Mouse (Mus musculus) CH12.LX (cell line): Measurements from ENCODE around the gene Cpa3. TPM values are rescaled to one million over a fixed set of nuclear protein-coding genes. Genes with fewer than 3 reads are reported as not detected.

Experiments used
- DNase-seq: peaks from one replicate; pipeline ENCODE4 v3.0.0-alpha.2; 2013; ENCODE audit errors: extremely low read depth
- H3K27ac ChIP-seq: 2 replicates; pipeline ENCODE4 v1.5.1; 2012; ENCODE audit warnings: low read depth, mild to moderate bottlenecking, control low read depth, moderate library complexity; ENCODE audit not compliant: insufficient read depth
- H3K27me3 ChIP-seq: replicated peaks from 2 replicates; pipeline ENCODE3; 2012; ENCODE audit warnings: inconsistent platforms
- H3K36me3 ChIP-seq, 2 experiments: replicated peaks in 1 of 2; 2 replicates each; pipeline versions ENCODE3 to v1.6.1; 2012; ENCODE audit warnings: inconsistent platforms in 1 of 2, low read length in 1 of 2, mild to moderate bottlenecking in 1 of 2, mixed read lengths in 1 of 2, moderate library complexity in 1 of 2; ENCODE audit not compliant: control insufficient read depth in 1 of 2, insufficient read depth in 1 of 2
- H3K4me1 ChIP-seq, 2 experiments: 2 replicates each; pipeline ENCODE4 v1.6.1; 2012; ENCODE audit warnings: inconsistent platforms in 1 of 2, moderate library complexity in 1 of 2; ENCODE audit not compliant: insufficient read depth in 2 of 2, control insufficient read depth in 1 of 2
- H3K4me2 ChIP-seq: 2 replicates; pipeline ENCODE4 v1.6.1; 2012; ENCODE audit warnings: low read depth, mild to moderate bottlenecking, control low read depth; ENCODE audit not compliant: poor library complexity, insufficient read depth, severe bottlenecking
- H3K4me3 ChIP-seq, 3 experiments: fragments of 150-350 bp in 1 of 3; sonication (generic) in 1 of 3; replicated peaks in 1 of 3; 2 replicates each; pipeline versions ENCODE3 to v1.5.1; 2011 to 2012; ENCODE audit warnings: low read depth in 2 of 3, low read length in 2 of 3, mild to moderate bottlenecking in 2 of 3, moderate library complexity in 2 of 3, control low read depth in 1 of 3, improper control_type of control experiment in 1 of 3, inconsistent platforms in 1 of 3, mixed read lengths in 1 of 3; ENCODE audit not compliant: poor library complexity in 1 of 3
- H3K79me2 ChIP-seq: replicated peaks from 2 replicates; pipeline ENCODE4 v1.6.1; 2012; ENCODE audit warnings: mild to moderate bottlenecking, moderate library complexity; ENCODE audit not compliant: control insufficient read depth, poor library complexity, insufficient read depth, severe bottlenecking; ENCODE audit errors: extremely low read depth
- H3K9ac ChIP-seq: 2 replicates; pipeline ENCODE4 v1.6.1; 2012; ENCODE audit warnings: low read depth, mild to moderate bottlenecking, control low read depth, moderate library complexity; ENCODE audit not compliant: insufficient read depth
- H3K9me3 ChIP-seq: replicated peaks from 2 replicates; pipeline ENCODE3; 2012; ENCODE audit warnings: low read length, inconsistent platforms, mixed read lengths
- CHD2 ChIP-seq: IDR thresholded peaks from 2 replicates; pipeline ENCODE4 v1.6.1; 2011; ENCODE audit warnings: low read length, improper control_type of control experiment
- CTCF ChIP-seq, 2 experiments: IDR thresholded peaks in 1 of 2; conservative IDR thresholded peaks in 1 of 2; 2 replicates each; pipeline ENCODE4 v1.5.1; 2011 to 2012; ENCODE audit warnings: low read depth in 2 of 2, low read length in 2 of 2, improper control_type of control experiment in 1 of 2, inconsistent platforms in 1 of 2, mild to moderate bottlenecking in 1 of 2, moderate library complexity in 1 of 2
- E2F4 ChIP-seq: IDR thresholded peaks from 2 replicates; pipeline ENCODE4 v1.6.1; 2011; ENCODE audit warnings: low read depth, low read length, improper control_type of control experiment; ENCODE audit not compliant: insufficient replicate concordance
- ELF1 ChIP-seq: IDR thresholded peaks from 2 replicates; pipeline ENCODE4 v1.6.1; 2014; ENCODE audit warnings: low read depth, mild to moderate bottlenecking, inconsistent platforms, low read length, improper control_type of control experiment
- EP300 ChIP-seq: IDR thresholded peaks from 2 replicates; pipeline ENCODE4 v1.6.1; 2011; ENCODE audit warnings: low read length, improper control_type of control experiment
- ETS1 ChIP-seq: conservative IDR thresholded peaks from 2 replicates; pipeline ENCODE4 v1.6.1; 2012; ENCODE audit warnings: low read depth, mild to moderate bottlenecking, inconsistent platforms, low read length, improper control_type of control experiment, moderate library complexity
- GABPA ChIP-seq: IDR thresholded peaks from 2 replicates; pipeline ENCODE4 v1.6.1; 2012; ENCODE audit warnings: low read depth, low read length, improper control_type of control experiment, inconsistent platforms; ENCODE audit not compliant: insufficient replicate concordance
- IRF4 ChIP-seq: IDR thresholded peaks from 2 replicates; pipeline ENCODE4 v1.6.1; 2014; ENCODE audit warnings: low read depth, mild to moderate bottlenecking, inconsistent platforms, low read length, improper control_type of control experiment
- JUND ChIP-seq: conservative IDR thresholded peaks from 2 replicates; pipeline ENCODE4 v1.6.1; 2011; ENCODE audit warnings: low read depth, low read length, improper control_type of control experiment
- KAT2A ChIP-seq: IDR thresholded peaks from 2 replicates; pipeline ENCODE4 v1.6.1; 2012; ENCODE audit warnings: low read length, improper control_type of control experiment, inconsistent platforms; ENCODE audit not compliant: insufficient replicate concordance
- MAFK ChIP-seq: IDR thresholded peaks from 2 replicates; pipeline ENCODE4 v1.6.1; 2011; ENCODE audit warnings: low read length, improper control_type of control experiment; ENCODE audit not compliant: insufficient replicate concordance
- MAX ChIP-seq: IDR thresholded peaks from 2 replicates; pipeline ENCODE4 v1.6.1; 2011; ENCODE audit warnings: low read length, improper control_type of control experiment
- MAZ ChIP-seq: IDR thresholded peaks from 2 replicates; pipeline ENCODE4 v1.6.1; 2012; ENCODE audit warnings: low read depth, mild to moderate bottlenecking, inconsistent platforms, low read length, improper control_type of control experiment, moderate library complexity
- MYC ChIP-seq: IDR thresholded peaks from 2 replicates; pipeline ENCODE4 v1.6.1; 2011; ENCODE audit warnings: low read depth, mild to moderate bottlenecking, improper control_type of control experiment, low read length
- PAX5 ChIP-seq: IDR thresholded peaks from 2 replicates; pipeline ENCODE4 v1.6.1; 2012; ENCODE audit warnings: low read length, inconsistent platforms, mixed read lengths
- POLR2AphosphoS2 ChIP-seq: IDR thresholded peaks from 2 replicates; pipeline ENCODE4 v1.6.1; 2011; ENCODE audit warnings: low read depth, low read length, improper control_type of control experiment
- RAD21 ChIP-seq: IDR thresholded peaks from 2 replicates; pipeline ENCODE4 v1.6.1; 2011; ENCODE audit warnings: low read depth, mild to moderate bottlenecking, low read length, improper control_type of control experiment, moderate library complexity
- RCOR1 ChIP-seq: conservative IDR thresholded peaks from 2 replicates; pipeline ENCODE4 v1.6.1; 2012; ENCODE audit warnings: low read depth, mild to moderate bottlenecking, inconsistent platforms, low read length, improper control_type of control experiment
- SIN3A ChIP-seq: IDR thresholded peaks from 2 replicates; pipeline ENCODE4 v1.6.1; 2012; ENCODE audit warnings: low read length, improper control_type of control experiment, inconsistent platforms
- SMC3 ChIP-seq: IDR thresholded peaks from 2 replicates; pipeline ENCODE4 v1.6.1; 2011; ENCODE audit warnings: low read depth, low read length, improper control_type of control experiment
- TCF12 ChIP-seq: IDR thresholded peaks from 2 replicates; pipeline ENCODE4 v1.6.1; 2014; ENCODE audit warnings: low read depth, mild to moderate bottlenecking, inconsistent platforms, low read length, improper control_type of control experiment
- USF1 ChIP-seq: IDR thresholded peaks from 2 replicates; pipeline ENCODE4 v1.6.1; 2014; ENCODE audit warnings: low read depth, mild to moderate bottlenecking, inconsistent platforms, low read length, improper control_type of control experiment
- USF2 ChIP-seq: conservative IDR thresholded peaks from 2 replicates; pipeline ENCODE4 v1.6.1; 2011; ENCODE audit warnings: low read depth, low read length, improper control_type of control experiment
- ZC3H11A ChIP-seq: IDR thresholded peaks from 2 replicates; pipeline ENCODE4 v1.6.1; 2012; ENCODE audit warnings: low read depth, mild to moderate bottlenecking, inconsistent platforms, low read length, improper control_type of control experiment
- ZNF384 ChIP-seq: IDR thresholded peaks from 2 replicates; pipeline ENCODE4 v1.6.1; 2012; ENCODE audit warnings: low read depth, low read length, improper control_type of control experiment, inconsistent platforms
- dilution Hi-C: fragments of 300-500 bp; cut with MboI; formaldehyde crosslinking; loops from 2 replicates; pipeline ENCODE4 v1.14.3; 2020; ENCODE audit warnings: low sequenced_read_pairs; ENCODE audit not compliant: extremely low pct_unique_long_range_greater_than_20kb, extremely low pct_ligation_motif_present
- in situ Hi-C: fragments of 300-500 bp; cut with MboI; formaldehyde crosslinking; loops from 3 replicates; pipeline ENCODE4 v1.14.3; 2019; ENCODE audit warnings: low sequenced_read_pairs, low pct_ligation_motif_present, low pct_unique_long_range_greater_than_20kb, mixed read lengths
- polyA plus RNA-seq: library from polyadenylated mRNA; unstranded; fragments of >175 nt; gene quantifications from 2 replicates; pipeline ENCODE4 v1.2.1, GENCODE M21; 2012; ENCODE audit warnings: low read depth; ENCODE audit not compliant: insufficient read length
- total RNA-seq, 2 experiments: library from RNA; depleted of rRNA; stranded (reverse); fragments of 300-350 nt in 1 of 2; fragments of >200 nt in 1 of 2; gene quantifications; 2 replicates each; pipeline ENCODE4 v1.2.3; 2012 to 2014

Cpa3 gene
- total and polyA plus RNA-seq, 3 experiments = not detected

GRCm38 (mm10) chr3:20225429-20225828, 16.6 kb downstream of the Cpa3 start:
- Histone ChIP-seq H3K27me3 (no peaks in the 10 kb centered on the region), H3K9me3 (no peaks in the 10 kb centered on the region), H3K27ac (no peak overlapping the region), H3K36me3 (no peaks in the 10 kb centered on the region), H3K4me1 (peaks cover 5 to 8% of the 10 kb centered on the region in 2 experiments; a peak in 2 of 4 replicates), H3K4me2 (no peak overlapping the region), H3K9ac (no peak overlapping the region), H3K79me2 (no peaks in the 10 kb centered on the region), H3K4me3 (no peak overlapping the region)
- TF ChIP-seq ZC3H11A (no peak), ZNF384 (no peak), KAT2A (no peak), MAFK (no peak), CTCF (conservative IDR thresholded peaks at IDR 0.05 in 1 of 2, IDR thresholded peaks at IDR 0.05 in 1 of 2; ENCODE audit: low read depth in 2 of 2, low read length in 2 of 2) (no peak)
- DNase-seq = no peak
- in situ Hi-C loops (no loop called here), dilution Hi-C loops (no loop called here)

DNA sequence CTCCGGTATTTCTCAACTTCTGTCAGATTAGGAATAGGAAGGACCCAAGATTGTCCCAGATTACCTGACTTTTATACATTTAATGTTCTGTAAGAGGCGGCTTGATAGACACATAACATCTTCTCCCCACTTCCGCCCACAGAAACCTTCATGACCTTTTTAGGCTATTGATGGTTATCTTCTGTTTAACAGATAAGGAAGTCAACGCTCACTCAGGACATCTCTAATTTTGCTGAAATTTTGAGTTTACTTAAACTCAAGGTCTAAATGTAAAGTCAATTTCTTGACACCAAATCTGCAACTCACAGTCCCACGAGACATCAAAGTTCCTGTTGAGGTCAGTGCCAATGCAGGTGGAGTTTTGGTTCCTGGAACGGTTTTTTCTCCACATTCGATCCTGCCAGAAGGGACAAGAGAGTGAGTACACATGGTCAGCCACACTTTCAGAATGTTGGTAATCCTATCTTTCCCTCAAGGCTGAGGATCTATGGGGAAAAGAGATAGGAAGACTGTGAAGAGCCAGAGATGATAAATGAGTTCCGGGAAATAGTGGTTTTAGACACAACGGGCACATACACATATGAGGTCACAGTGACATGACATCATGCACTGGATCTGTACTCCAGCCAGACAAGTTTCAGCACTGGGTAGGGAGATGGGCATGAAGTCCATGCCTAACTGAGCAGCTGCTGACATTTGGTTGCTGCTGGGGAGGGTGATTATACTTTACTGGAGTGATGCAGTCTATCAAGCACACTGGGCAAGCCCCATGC, 18.9 kb downstream of the Cpa3 start:
- peak overlapping the region; percentile 17 for H3K4me2 ChIP-seq
- no peak for TF ChIP-seq USF1
- no peak for TF ChIP-seq IRF4
- TF ChIP-seq MAX = no peak
- no peak for TF ChIP-seq CTCF (conservative IDR thresholded peaks at IDR 0.05 in 1 of 2, IDR thresholded peaks at IDR 0.05 in 1 of 2; ENCODE audit: low read depth in 2 of 2, low read length in 2 of 2)
- TF ChIP-seq ELF1 = no peak
- no peak for TF ChIP-seq CHD2
- no peak for TF ChIP-seq EP300
- no peak for TF ChIP-seq USF2
- dilution Hi-C loops (no loop called here), in situ Hi-C loops (no loop called here)
- H3K9ac ChIP-seq = no peak overlapping the region
- peak; percentile 7 for DNase-seq
- no peak overlapping the region for H3K27ac ChIP-seq
- no peaks in the 10 kb centered on the region for H3K9me3 ChIP-seq
- no peaks in the 10 kb centered on the region for H3K36me3 ChIP-seq
- peaks cover 5 to 8% of the 10 kb centered on the region in 2 experiments; a peak in 2 of 4 replicates for H3K4me1 ChIP-seq
- no peaks in the 10 kb centered on the region for H3K79me2 ChIP-seq
- H3K27me3 ChIP-seq = no peaks in the 10 kb centered on the region
- no peak overlapping the region for H3K4me3 ChIP-seq

- no peaks in the 10 kb centered on the region for H3K79me2 ChIP-seq
- H3K27ac ChIP-seq = no peak overlapping the region
- TF ChIP-seq MAFK (no peak), MAZ (no peak), SMC3 (no peak), CHD2 (no peak), ELF1 (no peak), TCF12 (no peak), POLR2AphosphoS2 (no peak), RAD21 (no peak), MAX (no peak), RCOR1 (no peak), ETS1 (no peak), E2F4 (no peak), ZNF384 (no peak), JUND (no peak), PAX5 (no peak), IRF4 (no peak), MYC (no peak), GABPA (no peak), SIN3A (no peak)
- peaks cover 5 to 8% of the 10 kb centered on the region in 2 experiments; a peak in 2 of 4 replicates for H3K4me1 ChIP-seq
- H3K4me3 ChIP-seq = no peak overlapping the region
- no peaks in the 10 kb centered on the region for H3K9me3 ChIP-seq
- in situ Hi-C loops = no loop called here
- dilution Hi-C loops = no loop called here
- no peak for DNase-seq
- H3K27me3 ChIP-seq = no peaks in the 10 kb centered on the region
- no peak overlapping the region for H3K9ac ChIP-seq
- H3K36me3 ChIP-seq = no peaks in the 10 kb centered on the region
- H3K4me2 ChIP-seq = no peak overlapping the region
Observed at GRCm38 (mm10) chr3:20222136-20222535, 19.8 kb downstream of the Cpa3 start.
